Mouse (Mus musculus) myocyte (in vitro differentiated cells): Measurements from ENCODE around the gene Cask. TPM values are rescaled to one million over a fixed set of nuclear protein-coding genes. Genes with fewer than 3 reads are reported as not detected.

Source experiments
- H3K27me3 ChIP-seq: one replicate; pipeline ENCODE4 v1.6.1; 2011; ENCODE audit not compliant: control insufficient read depth, insufficient read depth, insufficient read length
- H3K36me3 ChIP-seq: one replicate; pipeline ENCODE4 v1.6.1; 2011; ENCODE audit not compliant: control insufficient read depth, insufficient read depth
- H3K4me2 ChIP-seq: one replicate; pipeline ENCODE4 v1.6.1; 2011; ENCODE audit warnings: low read depth, control low read depth
- H3K4me3 ChIP-seq: one replicate; pipeline ENCODE4 v1.5.1; 2011; ENCODE audit warnings: mild to moderate bottlenecking, control low read depth, moderate library complexity
- H3K79me2 ChIP-seq: one replicate; pipeline ENCODE4 v1.6.1; 2011; ENCODE audit not compliant: control insufficient read depth, insufficient read depth
- H3ac ChIP-seq: one replicate; pipeline ENCODE4 v1.6.1; 2011; ENCODE audit not compliant: control insufficient read depth, insufficient read length
- CEBPB ChIP-seq: IDR thresholded peaks from 2 replicates; pipeline ENCODE4 v1.6.1; 2011; ENCODE audit warnings: mild to moderate bottlenecking, moderate library complexity; ENCODE audit not compliant: poor library complexity, insufficient read depth, severe bottlenecking
- E2F4 ChIP-seq: IDR thresholded peaks from one replicate; pipeline ENCODE4 v1.6.1; 2011; ENCODE audit warnings: mild to moderate bottlenecking, control low read depth, moderate library complexity; ENCODE audit not compliant: insufficient read depth
- MAX ChIP-seq: IDR thresholded peaks from one replicate; pipeline ENCODE4 v1.6.1; 2011; ENCODE audit warnings: low read depth, mild to moderate bottlenecking, control low read depth
- MYOD1 ChIP-seq, 3 experiments: IDR thresholded peaks; one replicate each; pipeline ENCODE4 v1.6.1; 2011; ENCODE audit warnings: control low read depth in 2 of 3, low read depth in 2 of 3, mild to moderate bottlenecking in 2 of 3, moderate library complexity in 1 of 3; ENCODE audit not compliant: insufficient read length in 2 of 3, control insufficient read depth in 1 of 3
- MYOG ChIP-seq, 3 experiments: IDR thresholded peaks; one replicate each; pipeline ENCODE4 v1.6.1; 2011; ENCODE audit warnings: control low read depth in 2 of 3, low read depth in 2 of 3, mild to moderate bottlenecking in 2 of 3; ENCODE audit not compliant: insufficient read length in 2 of 3, control insufficient read depth in 1 of 3, insufficient read depth in 1 of 3
- POLR2A ChIP-seq: IDR thresholded peaks from one replicate; pipeline ENCODE4 v1.6.1; 2011; ENCODE audit warnings: low read depth, mild to moderate bottlenecking, control low read depth, moderate library complexity; ENCODE audit not compliant: insufficient read length
- POLR2AphosphoS2 ChIP-seq: IDR thresholded peaks from one replicate; pipeline ENCODE4 v1.6.1; 2011; ENCODE audit warnings: low read depth, control low read depth; ENCODE audit not compliant: insufficient read length
- REST ChIP-seq: IDR thresholded peaks from one replicate; pipeline ENCODE4 v1.6.1; 2011; ENCODE audit warnings: mild to moderate bottlenecking, control low read depth, moderate library complexity; ENCODE audit not compliant: insufficient read depth, insufficient read length
- SRF ChIP-seq: IDR thresholded peaks from one replicate; pipeline ENCODE4 v1.6.1; 2011; ENCODE audit warnings: low read depth; ENCODE audit not compliant: control insufficient read depth, insufficient read length
- TCF12 ChIP-seq: IDR thresholded peaks from one replicate; pipeline ENCODE4 v1.6.1; 2011; ENCODE audit warnings: mild to moderate bottlenecking, control low read depth; ENCODE audit not compliant: poor library complexity, insufficient read depth, severe bottlenecking
- TCF3 ChIP-seq: IDR thresholded peaks from one replicate; pipeline ENCODE4 v1.6.1; 2011; ENCODE audit warnings: low read depth, control low read depth; ENCODE audit not compliant: insufficient read length
- USF1 ChIP-seq: IDR thresholded peaks from one replicate; pipeline ENCODE4 v1.6.1; 2011; ENCODE audit warnings: low read depth, mild to moderate bottlenecking, control low read depth, moderate library complexity
- polyA plus RNA-seq: library from polyadenylated mRNA; unstranded; fragments of >200 nt; fragmentation: generic; extraction: Trizol; gene quantifications from one replicate; pipeline ENCODE4 v1.2.1, GENCODE M21; 2012; ENCODE audit warnings: missing spikeins

The Cask gene
- polyA plus RNA-seq, 1 experiment = 12.0 TPM

DNA sequence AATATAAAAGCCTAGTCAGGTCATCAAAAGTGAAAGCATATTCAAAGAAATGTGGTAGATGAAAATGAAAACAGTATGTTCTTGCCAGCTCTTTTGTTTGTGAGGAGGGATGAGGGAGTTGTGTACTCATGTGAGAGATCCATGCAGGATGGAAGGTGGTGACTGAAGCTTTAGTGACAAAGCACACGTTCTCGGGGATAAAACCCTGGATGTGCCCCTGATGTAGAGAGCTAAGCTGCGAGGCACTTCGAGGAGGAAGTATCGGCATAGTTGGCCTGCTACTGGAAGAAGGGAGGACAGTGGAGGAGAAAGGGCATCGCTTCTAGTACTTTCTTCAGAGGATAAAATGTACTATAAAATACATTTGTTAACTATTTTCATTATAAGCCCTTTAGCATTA is 195.3 kb downstream of the Cask start:
- no peak overlapping the region for H3ac ChIP-seq
- no peaks in the 10 kb centered on the region for H3K36me3 ChIP-seq
- no peak overlapping the region for H3K4me3 ChIP-seq
- H3K79me2 ChIP-seq = no peaks in the 10 kb centered on the region
- TF ChIP-seq E2F4 (no peak), MYOD1 (IDR thresholded peaks at IDR 0.05; ENCODE audit: control insufficient read depth in 1 of 3, insufficient read length in 2 of 3, low read depth in 2 of 3) (no peak), POLR2A (no peak), MYOG (IDR thresholded peaks at IDR 0.05; ENCODE audit: control insufficient read depth in 1 of 3, insufficient read depth in 1 of 3, insufficient read length in 2 of 3, low read depth in 2 of 3) (no peak), REST (no peak), CEBPB (no peak), USF1 (no peak), TCF3 (no peak), TCF12 (no peak), MAX (no peak), SRF (no peak), POLR2AphosphoS2 (no peak)
- no peak overlapping the region for H3K4me2 ChIP-seq
- H3K27me3 ChIP-seq = no peaks in the 10 kb centered on the region

DNA sequence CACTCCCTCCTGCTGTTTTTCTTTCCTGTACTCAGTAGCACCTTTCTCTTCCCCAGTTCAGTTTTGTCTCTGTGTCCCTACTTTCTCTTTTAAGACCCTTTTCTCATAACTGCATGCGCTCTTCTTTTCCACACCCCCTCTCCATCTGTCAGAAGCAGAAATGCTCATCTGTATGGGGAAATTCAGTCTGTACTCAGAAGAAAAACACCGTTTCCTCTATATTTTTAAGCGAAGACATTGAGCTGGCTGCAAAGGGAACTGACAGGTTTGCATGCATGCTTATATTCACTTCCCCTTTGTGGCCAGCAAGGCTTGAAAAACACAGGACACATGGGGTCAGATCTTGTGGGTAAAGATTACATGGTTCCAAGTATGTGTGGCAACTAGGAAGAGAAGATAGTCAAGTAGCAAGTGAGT is 196.2 kb downstream of the Cask start:
- Histone ChIP-seq H3K79me2 (no peaks in the 10 kb centered on the region), H3K4me3 (no peak overlapping the region), H3K36me3 (no peaks in the 10 kb centered on the region), H3K4me2 (no peak overlapping the region), H3K27me3 (no peaks in the 10 kb centered on the region), H3ac (no peak overlapping the region)
- TF ChIP-seq TCF12 (no peak), MYOG (IDR thresholded peaks at IDR 0.05; ENCODE audit: control insufficient read depth in 1 of 3, insufficient read depth in 1 of 3, insufficient read length in 2 of 3, low read depth in 2 of 3) (no peak), MAX (no peak), TCF3 (no peak), USF1 (no peak), E2F4 (no peak), MYOD1 (IDR thresholded peaks at IDR 0.05; ENCODE audit: control insufficient read depth in 1 of 3, insufficient read length in 2 of 3, low read depth in 2 of 3) (no peak), POLR2AphosphoS2 (no peak), REST (no peak), SRF (no peak), CEBPB (no peak), POLR2A (no peak)

DNA sequence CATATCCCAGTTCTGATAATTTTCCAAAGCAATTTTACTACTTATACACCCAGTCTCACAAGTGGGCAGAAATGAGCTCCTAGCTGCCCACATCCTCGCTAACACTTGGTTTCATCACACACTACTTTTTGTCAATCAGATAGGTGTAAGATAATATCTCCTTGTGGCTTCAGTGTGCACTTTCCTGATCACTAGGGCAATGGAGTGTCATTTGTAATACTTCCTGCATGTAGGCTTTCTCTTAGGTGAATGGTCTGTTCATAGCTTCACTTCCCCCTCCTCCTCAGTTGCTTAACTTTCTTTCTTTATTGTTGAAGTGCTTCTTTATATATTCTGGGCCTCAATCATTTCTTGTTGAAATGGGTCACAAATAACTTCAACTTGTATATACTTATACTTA is 198.9 kb downstream of the Cask start:
- Histone ChIP-seq H3ac (no peak overlapping the region), H3K36me3 (no peaks in the 10 kb centered on the region), H3K27me3 (no peaks in the 10 kb centered on the region), H3K4me3 (no peak overlapping the region), H3K79me2 (no peaks in the 10 kb centered on the region), H3K4me2 (no peak overlapping the region)
- TF ChIP-seq E2F4 (no peak), REST (no peak), CEBPB (no peak), TCF12 (no peak), TCF3 (no peak), MYOD1 (IDR thresholded peaks at IDR 0.05; ENCODE audit: control insufficient read depth in 1 of 3, insufficient read length in 2 of 3, low read depth in 2 of 3) (no peak), USF1 (no peak), SRF (no peak), MYOG (IDR thresholded peaks at IDR 0.05; ENCODE audit: control insufficient read depth in 1 of 3, insufficient read depth in 1 of 3, insufficient read length in 2 of 3, low read depth in 2 of 3) (no peak), MAX (no peak), POLR2A (no peak), POLR2AphosphoS2 (no peak)

DNA sequence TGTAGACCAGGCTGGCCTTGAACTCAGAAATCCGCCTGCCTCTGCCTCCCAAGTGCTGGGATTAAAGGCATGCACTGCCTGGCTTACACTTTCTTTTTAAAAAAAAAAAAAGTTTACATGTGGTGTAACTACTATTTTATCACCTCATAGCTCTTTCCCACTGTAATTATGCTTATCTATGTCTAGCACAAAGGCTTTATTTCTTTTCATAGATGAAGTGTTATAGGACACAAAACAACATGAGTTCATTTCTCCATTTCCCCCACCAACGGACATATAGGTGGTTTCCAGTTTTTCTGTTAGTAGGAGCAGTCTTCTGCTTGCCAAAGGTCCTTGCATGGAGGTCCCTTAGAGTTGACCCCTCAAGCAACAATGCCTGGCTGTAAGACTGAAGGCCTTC is 199.3 kb downstream of the Cask start:
- H3ac ChIP-seq = no peak overlapping the region
- no peaks in the 10 kb centered on the region for H3K27me3 ChIP-seq
- TF ChIP-seq MAX (no peak), E2F4 (no peak), POLR2A (no peak), MYOG (IDR thresholded peaks at IDR 0.05; ENCODE audit: control insufficient read depth in 1 of 3, insufficient read depth in 1 of 3, insufficient read length in 2 of 3, low read depth in 2 of 3) (no peak), SRF (no peak), MYOD1 (IDR thresholded peaks at IDR 0.05; ENCODE audit: control insufficient read depth in 1 of 3, insufficient read length in 2 of 3, low read depth in 2 of 3) (no peak), REST (no peak)
- no peak overlapping the region for H3K4me2 ChIP-seq
- no peak overlapping the region for H3K4me3 ChIP-seq
- no peaks in the 10 kb centered on the region for H3K36me3 ChIP-seq
- no peaks in the 10 kb centered on the region for H3K79me2 ChIP-seq

DNA sequence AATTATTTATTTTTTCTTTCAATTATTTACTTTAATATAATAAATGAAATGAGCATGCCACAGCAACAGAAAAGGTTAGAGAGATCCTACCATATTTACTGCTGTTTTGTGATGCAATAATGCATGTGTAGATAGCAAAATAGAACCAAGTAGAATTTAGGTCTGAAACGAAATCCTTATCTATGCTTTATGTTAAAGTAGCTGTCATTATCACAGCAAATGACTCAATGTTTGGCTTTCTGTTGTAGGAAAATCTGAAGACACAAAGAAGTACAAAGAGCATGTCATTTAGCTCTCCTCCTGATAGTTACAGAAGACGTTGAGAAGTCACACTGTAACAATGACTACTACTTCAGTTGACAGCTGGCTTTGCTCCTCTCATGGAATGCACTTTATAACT is 212.3 kb downstream of the Cask start:
- TF ChIP-seq MAX = no peak
- no peak for TF ChIP-seq REST
- no peak for TF ChIP-seq E2F4
- no peak for TF ChIP-seq USF1
- TF ChIP-seq MYOD1 (IDR thresholded peaks at IDR 0.05; ENCODE audit: control insufficient read depth in 1 of 3, insufficient read length in 2 of 3, low read depth in 2 of 3) = no peak
- no peak for TF ChIP-seq POLR2AphosphoS2
- TF ChIP-seq TCF3 = no peak
- no peak for TF ChIP-seq MYOG (IDR thresholded peaks at IDR 0.05; ENCODE audit: control insufficient read depth in 1 of 3, insufficient read depth in 1 of 3, insufficient read length in 2 of 3, low read depth in 2 of 3)
- TF ChIP-seq POLR2A = no peak
- no peak for TF ChIP-seq TCF12
- TF ChIP-seq SRF = no peak
- no peak for TF ChIP-seq CEBPB
- H3ac ChIP-seq = no peak overlapping the region

More for the DNA sequence above, 212.3 kb downstream of the Cask start:
- H3K27me3 ChIP-seq = no peaks in the 10 kb centered on the region
- H3K4me3 ChIP-seq = no peak overlapping the region
- H3K4me2 ChIP-seq = no peak overlapping the region
- no peaks in the 10 kb centered on the region for H3K79me2 ChIP-seq
- H3K36me3 ChIP-seq = no peaks in the 10 kb centered on the region
